Mouse (Mus musculus): ENCODE measurements at regions not wholly inside any gene's neighbourhood (a gene's known extent, or its start where the extent isn't known, plus 50 kb on each side); places are given as distances from the start of the nearest gene placed in this dataset.

GRCm38 (mm10) chr11:16559001-16559699 lies 50.9 kb upstream of the Sec61g start:
- no peaks in the 10 kb centered on the region for H3K27me3 ChIP-seq (ENCODE audit: insufficient read depth, low read length)
- H3K36me3 ChIP-seq (ENCODE audit: insufficient read depth, low read length) = no peaks in the 10 kb centered on the region
- WGBS = 11% methylated on average over 16 of the region's 16 CpGs
- DNase-seq (ENCODE audit: low spot score) (peak; percentile 91), ATAC-seq (replicated peaks; ENCODE audit: low FRiP score, low read depth) (peak; percentile 63; the same call in 1 of the 2 replicates)
- H3K4me2 ChIP-seq (ENCODE audit: low read length) = peak overlapping the region; percentile 26; the same call in 1 of the 2 replicates
- H3K9me3 ChIP-seq (replicated peaks; ENCODE audit: low read length) = no peaks in the 10 kb centered on the region
- no peak overlapping the region for H3K4me3 ChIP-seq (replicated peaks; ENCODE audit: low read depth, low read length)
- H3K27ac ChIP-seq = peak overlapping the region; percentile 80
- no peaks in the 10 kb centered on the region for H3K4me1 ChIP-seq (replicated peaks; ENCODE audit: insufficient read depth, low read length)
- no peak for TF ChIP-seq CTCF (IDR thresholded peaks at IDR 0.05; ENCODE audit: low read depth)
- H3K9ac ChIP-seq (ENCODE audit: low read depth, low read length) = no peak overlapping the region

- H3K4me2 ChIP-seq (ENCODE audit: low read length) = no peak overlapping the region
- WGBS = 89% methylated on average over 4 of the region's 4 CpGs
- no peaks in the 10 kb centered on the region for H3K4me1 ChIP-seq (replicated peaks; ENCODE audit: insufficient read depth, low read length)
- H3K27me3 ChIP-seq (ENCODE audit: insufficient read depth, low read length) = no peaks in the 10 kb centered on the region
- ATAC-seq (replicated peaks; ENCODE audit: low FRiP score, low read depth) (no peak), DNase-seq (ENCODE audit: low spot score) (no peak)
- no peaks in the 10 kb centered on the region for H3K36me3 ChIP-seq (ENCODE audit: insufficient read depth, low read length)
- H3K27ac ChIP-seq = no peak overlapping the region
- TF ChIP-seq CTCF (IDR thresholded peaks at IDR 0.05; ENCODE audit: low read depth) = no peak
- no peaks in the 10 kb centered on the region for H3K9me3 ChIP-seq (replicated peaks; ENCODE audit: low read length)
- H3K9ac ChIP-seq (ENCODE audit: low read depth, low read length) = no peak overlapping the region
- no peak overlapping the region for H3K4me3 ChIP-seq (replicated peaks; ENCODE audit: low read depth, low read length)
Observed at GRCm38 (mm10) chr11:16561727-16562126, 53.4 kb upstream of the Sec61g start.

GRCm38 (mm10) chr11:16589085-16589680 lies 80.9 kb upstream of the Sec61g start:
- H3K4me2 ChIP-seq (ENCODE audit: low read length) = no peak overlapping the region
- peaks cover 7% of the 10 kb centered on the region for H3K4me1 ChIP-seq (replicated peaks; ENCODE audit: insufficient read depth, low read length)
- ATAC-seq (replicated peaks; ENCODE audit: low FRiP score, low read depth) (no peak), DNase-seq (ENCODE audit: low spot score) (no peak)
- TF ChIP-seq CTCF (IDR thresholded peaks at IDR 0.05; ENCODE audit: low read depth) = no peak
- no peak overlapping the region for H3K4me3 ChIP-seq (replicated peaks; ENCODE audit: low read depth, low read length)
- no peak overlapping the region for H3K27ac ChIP-seq
- H3K36me3 ChIP-seq (ENCODE audit: insufficient read depth, low read length) = no peaks in the 10 kb centered on the region
- 71% methylated on average over 4 of the region's 4 CpGs for WGBS
- no peaks in the 10 kb centered on the region for H3K9me3 ChIP-seq (replicated peaks; ENCODE audit: low read length)
- no peaks in the 10 kb centered on the region for H3K27me3 ChIP-seq (ENCODE audit: insufficient read depth, low read length)
- no peak overlapping the region for H3K9ac ChIP-seq (ENCODE audit: low read depth, low read length)

DNA sequence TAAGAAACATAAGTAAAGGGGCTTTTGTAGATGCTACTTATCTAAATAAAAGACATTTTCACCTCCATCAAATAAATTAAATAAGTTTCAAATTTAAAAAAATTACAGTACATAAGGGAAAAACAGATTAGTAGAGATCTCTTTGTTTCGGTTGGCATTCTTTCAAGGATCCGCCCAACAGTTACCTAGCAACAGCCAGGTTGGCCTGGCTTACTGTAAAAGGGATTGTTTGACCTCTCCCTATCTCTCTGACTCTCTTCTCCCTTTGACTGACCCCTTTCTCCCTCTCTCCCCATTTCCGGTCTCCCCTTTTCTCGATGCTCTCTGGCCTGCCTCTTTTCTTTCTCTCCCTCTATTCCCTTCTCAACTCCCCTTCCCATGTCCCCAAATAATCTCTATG lies 82.3 kb upstream of the Sec61g start:
- Histone ChIP-seq H3K27me3 (ENCODE audit: insufficient read depth, low read length) (no peaks in the 10 kb centered on the region), H3K9me3 (replicated peaks; ENCODE audit: low read length) (no peaks in the 10 kb centered on the region), H3K36me3 (ENCODE audit: insufficient read depth, low read length) (no peaks in the 10 kb centered on the region), H3K27ac (no peak overlapping the region), H3K4me3 (replicated peaks; ENCODE audit: low read depth, low read length) (no peak overlapping the region), H3K4me2 (ENCODE audit: low read length) (no peak overlapping the region), H3K9ac (ENCODE audit: low read depth, low read length) (no peak overlapping the region), H3K4me1 (replicated peaks; ENCODE audit: insufficient read depth, low read length) (peaks cover 7% of the 10 kb centered on the region)
- ATAC-seq (replicated peaks; ENCODE audit: low FRiP score, low read depth) (no peak), DNase-seq (ENCODE audit: low spot score) (no peak)
- no peak for TF ChIP-seq CTCF (IDR thresholded peaks at IDR 0.05; ENCODE audit: low read depth)
- 75% methylated on average over 4 of the region's 4 CpGs for WGBS

- TF ChIP-seq CTCF (IDR thresholded peaks at IDR 0.05; ENCODE audit: low read depth) = no peak
- no peak overlapping the region for H3K9ac ChIP-seq (ENCODE audit: low read depth, low read length)
Observed at GRCm38 (mm10) chr11:16591471-16591921, 83.2 kb upstream of the Sec61g start.

DNA sequence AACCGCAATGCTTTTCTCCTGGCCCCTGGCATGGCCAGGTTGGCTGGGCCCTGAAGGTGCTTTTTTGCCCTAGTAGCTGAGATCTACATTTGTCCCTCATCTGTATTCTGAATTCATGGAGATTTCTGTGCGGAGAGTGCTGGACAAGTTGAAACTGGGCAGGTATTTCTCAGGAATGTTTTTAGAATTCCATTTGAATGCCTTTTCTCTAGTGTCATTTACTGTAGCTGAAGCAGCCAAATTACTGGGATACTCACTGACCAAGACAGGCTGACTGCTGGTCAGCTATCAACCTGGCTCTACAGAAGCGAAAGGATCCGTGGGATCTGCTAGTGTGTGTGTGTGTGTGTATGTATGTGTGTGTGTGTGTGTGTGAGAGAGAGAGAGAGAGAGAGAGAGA lies 83.7 kb upstream of the Sec61g start:
- Histone ChIP-seq H3K36me3 (ENCODE audit: insufficient read depth, low read length) (no peaks in the 10 kb centered on the region), H3K27me3 (ENCODE audit: insufficient read depth, low read length) (no peaks in the 10 kb centered on the region), H3K27ac (peak overlapping the region; percentile 78), H3K9ac (ENCODE audit: low read depth, low read length) (no peak overlapping the region), H3K4me3 (replicated peaks; ENCODE audit: low read depth, low read length) (no peak overlapping the region), H3K4me2 (ENCODE audit: low read length) (peak overlapping the region; percentile 8; the same call in 1 of the 2 replicates), H3K9me3 (replicated peaks; ENCODE audit: low read length) (no peaks in the 10 kb centered on the region), H3K4me1 (replicated peaks; ENCODE audit: insufficient read depth, low read length) (peaks cover 7% of the 10 kb centered on the region)
- ATAC-seq (replicated peaks; ENCODE audit: low FRiP score, low read depth) (no peak), DNase-seq (ENCODE audit: low spot score) (peak; percentile 49)
- 55% methylated on average over 4 of the region's 4 CpGs for WGBS
- no peak for TF ChIP-seq CTCF (IDR thresholded peaks at IDR 0.05; ENCODE audit: low read depth)

More at GRCm38 (mm10) chr11:16591471-16591921, 83.2 kb upstream of the Sec61g start:
- DNase-seq (ENCODE audit: low spot score) (peak; percentile 97), ATAC-seq (replicated peaks; ENCODE audit: low FRiP score, low read depth) (peak; percentile 100)
- H3K36me3 ChIP-seq (ENCODE audit: insufficient read depth, low read length) = no peaks in the 10 kb centered on the region
- H3K4me3 ChIP-seq (replicated peaks; ENCODE audit: low read depth, low read length) = no peak overlapping the region
- 0% methylated on average over 7 of the region's 7 CpGs for WGBS
- no peaks in the 10 kb centered on the region for H3K27me3 ChIP-seq (ENCODE audit: insufficient read depth, low read length)
- peak overlapping the region; percentile 78 for H3K27ac ChIP-seq
- H3K4me1 ChIP-seq (replicated peaks; ENCODE audit: insufficient read depth, low read length) = peaks cover 7% of the 10 kb centered on the region
- H3K4me2 ChIP-seq (ENCODE audit: low read length) = peak overlapping the region; percentile 18
- H3K9me3 ChIP-seq (replicated peaks; ENCODE audit: low read length) = no peaks in the 10 kb centered on the region

All from kidney, postnatal 0 days (tissue).